In genomic region chr5:129545787-129546186, GRCm38 (mm10) we compare ENCODE assay signal across 13 mouse cellular contexts. TPM values are rescaled to one million over a fixed set of nuclear protein-coding genes. Genes with fewer than 3 reads are reported as not detected.
DNase-seq lines count a peak whose midpoint lies in the region; ATAC-seq lines count a peak whose summit lies in the region.
"Had no signal": no experiment of that assay in that cellular context is flagged by ENCODE, and none has a peak within 500 bp of the region (broad histone marks: within the 10 kb centered on the region; RNA-seq: fewer than 3 reads in every experiment).

No protein-coding gene starts in this region.

- no peak overlapping the region for H3K4me2 ChIP-seq in hindbrain, embryonic 16.5 days (ENCODE audit: low read length)
- H3K4me2 ChIP-seq: embryonic facial prominence, embryonic 12.5 days had no signal

- H3K9me3 ChIP-seq in hindbrain, embryonic 16.5 days (ENCODE audit: control insufficient read depth, low read length): no peaks in the 10 kb centered on the region
- H3K9me3 ChIP-seq: embryonic facial prominence, embryonic 12.5 days had no signal

- 82% methylated on average over 9 of the region's 9 CpGs for WGBS in hindbrain, embryonic 16.5 days

- peak; percentile 27 to 75 for DNase-seq in frontal cortex, adult 2 months (ENCODE audit: extremely low spot score in 1 of 2, low spot score in 1 of 2)
- DNase-seq in frontal cortex, postnatal 14 days (ENCODE audit: low spot score in 2 of 2): no peak
- peak; percentile 39 to 47 for DNase-seq in left cerebral cortex, adult 18-20 months (ENCODE audit: low spot score in 2 of 2)
- no peak for DNase-seq in left cerebral cortex, adult 11 months (ENCODE audit: low spot score)
- DNase-seq in right cerebral cortex, postnatal 4 days: peak; percentile 46
- no peak for DNase-seq in right cerebral cortex, postnatal 14 days
- no peak for DNase-seq in cerebellum, adult 9-11 months
- DNase-seq: cerebellum, postnatal 25 days; heart, adult 18-20 months; heart, postnatal 10 days; thymus, postnatal 36 days had no signal

- no peaks in the 10 kb centered on the region for H3K4me1 ChIP-seq in hindbrain, embryonic 16.5 days (ENCODE audit: control insufficient read depth, insufficient read depth, low read depth, low read length)
- H3K4me1 ChIP-seq: embryonic facial prominence, embryonic 12.5 days had no signal

- no peak for ATAC-seq in hindbrain, embryonic 16.5 days

- no peak overlapping the region for H3K4me3 ChIP-seq in hindbrain, embryonic 16.5 days (ENCODE audit: low read length)
- H3K4me3 ChIP-seq: embryonic facial prominence, embryonic 12.5 days had no signal

- H3K27me3 ChIP-seq in hindbrain, embryonic 16.5 days (replicated peaks; ENCODE audit: control insufficient read depth, insufficient read depth, low read length): no peaks in the 10 kb centered on the region
- H3K27me3 ChIP-seq: embryonic facial prominence, embryonic 12.5 days had no signal

- no peak overlapping the region for H3K9ac ChIP-seq in hindbrain, embryonic 16.5 days (ENCODE audit: low read depth, low read length)
- H3K9ac ChIP-seq: embryonic facial prominence, embryonic 12.5 days had no signal

- peaks cover 49% of the 10 kb centered on the region for H3K36me3 ChIP-seq in hindbrain, embryonic 16.5 days (ENCODE audit: control insufficient read depth, insufficient read depth, low read length)

- H3K27ac ChIP-seq in hindbrain, embryonic 16.5 days (ENCODE audit: low read depth, low read length): no peak overlapping the region
- H3K27ac ChIP-seq: embryonic facial prominence, embryonic 12.5 days had no signal

RNA-seq across cellular contexts. Expression of gene Mmp17, which starts 38.2 kb away (rescaled TPM):
- polyA plus RNA-seq in frontal cortex, adult 2 months (2012; rRNA removed): 57.6 and 68.4 TPM in 2 replicates
- total RNA-seq in left cerebral cortex, adult 18-20 months (2021): 100 to 1,000 TPM in 1 of 2 experiments, 10 to 100 TPM in 1; 98.9 to 104 TPM
- 10.8 and 11.0 TPM in 2 replicates for polyA plus RNA-seq in hindbrain, embryonic 16.5 days (2015; fragmentation: Nextera tagmentation; extraction: Ambion mirVana)

RNA-seq across cellular contexts. Expression of gene Sfswap, which starts 44.8 kb away (rescaled TPM):
- 153 and 160 TPM in 2 replicates for polyA plus RNA-seq in frontal cortex, adult 2 months (2012; rRNA removed)
- total RNA-seq in left cerebral cortex, adult 18-20 months (2021): 100 to 1,000 TPM in 1 of 2 experiments, 10 to 100 TPM in 1; 86.2 to 104 TPM
- polyA plus RNA-seq in hindbrain, embryonic 16.5 days (2015; fragmentation: Nextera tagmentation; extraction: Ambion mirVana): 42.1 and 47.7 TPM in 2 replicates

Comparison
In these comparisons a context has a peak if more than half of its experiments do, and no peak if none do; other contexts are left out.
1. DNase-seq: peak in frontal cortex, adult 2 months (2 of 2), left cerebral cortex, adult 18-20 months (2 of 2) and right cerebral cortex, postnatal 4 days (single experiment); none in frontal cortex, postnatal 14 days (0 of 2), left cerebral cortex, adult 11 months (single experiment), right cerebral cortex, postnatal 14 days (single experiment) and cerebellum, adult 9-11 months (single experiment).